Mouse (Mus musculus): ENCODE data around the gene Herc4.

GRCm38 (mm10) chr10:63247457-63247856, 3.8 kb downstream of the Herc4 start:
- no peak for TF ChIP-seq CTCF (IDR thresholded peaks at IDR 0.05; ENCODE audit: low read depth)
- TF ChIP-seq EP300 (IDR thresholded peaks at IDR 0.05; ENCODE audit: low read depth), result no peak
